Mouse (Mus musculus) cerebellum, adult 9-11 months (tissue): ENCODE results near the gene Vmn1r193.
"Not testable (repeated sequence)": the region's sequence is repeated elsewhere in the genome, so short reads cannot be mapped to it uniquely, and the experiment has no call there.

ENCODE experiments used
- DNase-seq: peaks from one replicate; pipeline ENCODE4 v3.0.0; 2022

Vmn1r193 gene

GRCm38 (mm10) chr13:22223060-22223459 lies at the start of gene Vmn1r193:
Vmn1r193 (minus strand) TSS chr13:22223160.
- DNase-seq, result not testable (repeated sequence)

- DNase-seq, result no peak
These were observed 48.8 kb upstream of the Vmn1r193 start for GRCm38 (mm10) chr13:22271721-22272120.

- DNase-seq, result not testable (repeated sequence)
These were observed 47.3 kb upstream of the Vmn1r193 start, which contains the start of gene Vmn1r195 for GRCm38 (mm10) chr13:22270222-22270621. Vmn1r195 (plus strand) TSS chr13:22270522.

GRCm38 (mm10) chr13:22243915-22244314 lies 21.0 kb upstream of the Vmn1r193 start, which contains the start of gene Vmn1r194:
Vmn1r194 (plus strand) TSS chr13:22244215.
- no peak for DNase-seq

GRCm38 (mm10) chr13:22192756-22193155 lies 30.2 kb downstream of the Vmn1r193 start:
- DNase-seq, result not testable (repeated sequence)

GRCm38 (mm10) chr13:22191041-22191440 lies 31.9 kb downstream of the Vmn1r193 start, which contains the start of gene Vmn1r192:
Vmn1r192 (minus strand) TSS chr13:22191141.
- DNase-seq, result no peak

GRCm38 (mm10) chr13:22190385-22190784 lies 32.6 kb downstream of the Vmn1r193 start:
- DNase-seq, result no peak

- DNase-seq, result no peak
These were observed 33.6 kb downstream of the Vmn1r193 start for GRCm38 (mm10) chr13:22189313-22189712.

- no peak for DNase-seq
These were observed 39.1 kb downstream of the Vmn1r193 start, which contains the start of gene Vmn1r191 for GRCm38 (mm10) chr13:22183869-22184268. Vmn1r191 (minus strand) TSS chr13:22183969.

GRCm38 (mm10) chr13:22168416-22168815 lies 54.5 kb downstream of the Vmn1r193 start:
- no peak for DNase-seq
